Mouse (Mus musculus): ENCODE measurements around the gene Nlk.

GRCm38 (mm10) chr11:78732619-78733018 is 35.4 kb upstream of the Nlk start:
- TF ChIP-seq POLR2A (IDR thresholded peaks at IDR 0.05; ENCODE audit: low read depth, low read length) (no peak), CTCF (IDR thresholded peaks at IDR 0.05; ENCODE audit: extremely low read depth, insufficient read depth, insufficient read length, insufficient replicate concordance) (no peak)

Measured in spleen, adult 2 months (tissue).